Mouse (Mus musculus): Measurements from ENCODE around the gene Gm13762. TPM values are rescaled to one million over a fixed set of nuclear protein-coding genes. Genes with fewer than 3 reads are reported as not detected.
"Not testable (repeated sequence)": the region's sequence is repeated elsewhere in the genome, so short reads cannot be mapped to it uniquely, and the experiment has no call there.

Gm13762 gene
- not detected in 2 replicates for polyA plus RNA-seq (2016; fragmentation: Nextera tagmentation; extraction: Ambion mirVana)

DNA sequence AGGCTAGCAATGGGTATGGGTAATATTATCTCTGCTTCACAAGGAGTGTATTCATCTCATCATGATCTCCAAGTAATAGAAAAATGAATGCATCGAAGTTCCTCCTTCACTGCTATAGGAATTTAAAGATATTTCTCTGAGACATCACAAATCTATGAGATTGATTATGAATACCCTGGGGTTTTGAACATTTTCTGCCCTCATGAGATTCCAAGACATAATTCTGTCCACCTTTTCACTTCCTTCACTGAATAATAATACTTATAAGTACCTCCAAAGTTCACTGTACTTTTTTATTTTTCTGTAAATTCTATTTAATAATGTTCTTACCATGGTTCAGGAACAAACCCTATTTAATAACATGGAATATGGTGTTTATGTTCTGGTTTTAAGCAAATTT, at the start of gene Gm13762:
Gene Gm13762, minus strand, starts transcription at position 101 of the 400 bp plus-strand sequence.
- Histone ChIP-seq H3K36me3 (no peaks in the 10 kb centered on the region), H3K4me1 (replicated peaks) (no peaks in the 10 kb centered on the region), H3K9me3 (no peaks in the 10 kb centered on the region), H3K4me2 (no peak within 1 kb of the TSS), H3K9ac (replicated peaks) (no peak within 1 kb of the TSS), H3K27me3 (no peaks in the 10 kb centered on the region), H3K27ac (no peak within 1 kb of the TSS), H3K4me3 (replicated peaks) (no peak within 1 kb of the TSS)
- WGBS: 74% methylated on average over 1 of the region's 1 CpGs
- ATAC-seq (ENCODE audit: insufficient number of reproducible peaks, insufficient read depth, low FRiP score, low TSS enrichment, low read depth): no peak

DNA sequence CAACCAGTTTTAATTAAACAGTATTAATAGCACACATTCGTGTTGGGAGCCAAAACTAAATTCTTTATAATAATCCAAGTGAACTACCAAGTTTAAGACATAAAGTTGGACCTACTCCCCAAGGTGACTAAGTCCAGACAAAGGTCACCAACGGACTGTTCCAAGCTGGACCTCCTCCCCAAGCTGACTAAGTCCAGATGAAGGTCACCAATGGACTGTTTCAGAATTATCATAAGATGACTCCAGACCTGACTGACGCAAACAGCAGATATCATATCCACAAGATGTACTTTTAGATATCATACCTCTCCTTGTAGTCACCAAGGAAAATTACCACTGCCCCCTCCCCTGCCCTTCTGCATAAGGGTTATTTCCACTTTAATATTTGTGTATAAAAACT, 41.4 kb upstream of the Gm13762 start:
- H3K27ac ChIP-seq; H3K9me3 ChIP-seq; H3K4me1 ChIP-seq (replicated peaks); ATAC-seq (ENCODE audit: insufficient number of reproducible peaks, insufficient read depth, low FRiP score, low TSS enrichment, low read depth); H3K4me3 ChIP-seq (replicated peaks); H3K27me3 ChIP-seq; H3K4me2 ChIP-seq; H3K36me3 ChIP-seq; H3K9ac ChIP-seq (replicated peaks): not testable (repeated sequence)
- WGBS: 75% methylated on average over 3 of the region's 3 CpGs

DNA sequence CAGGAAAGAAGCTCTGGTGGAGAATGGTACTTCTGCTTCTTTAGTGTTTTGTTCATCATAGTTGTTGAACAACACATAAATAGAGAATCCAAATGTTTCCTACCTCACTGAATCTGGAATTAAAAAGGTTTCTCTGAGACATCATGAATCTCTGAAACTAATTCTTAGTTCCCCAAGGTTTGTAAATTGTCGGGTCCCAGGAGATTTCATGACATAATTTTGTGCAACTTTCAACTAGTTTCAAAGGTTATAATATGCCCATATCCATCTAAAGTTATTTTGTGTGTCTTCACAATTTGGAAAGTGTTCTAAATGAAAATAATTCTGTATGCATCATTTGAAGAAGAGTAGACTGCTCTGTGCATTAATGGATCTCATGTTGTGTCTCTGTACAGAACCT, 38.2 kb upstream of the Gm13762 start, which contains the start of gene Olfr1216:
Gene Olfr1216, minus strand, starts transcription at position 101 of the 400 bp plus-strand sequence.
- H3K27ac ChIP-seq: no peak within 1 kb of the TSS
- no peaks in the 10 kb centered on the region for H3K9me3 ChIP-seq
- 77% methylated on average over 1 of the region's 1 CpGs for WGBS
- no peaks in the 10 kb centered on the region for H3K36me3 ChIP-seq
- no peak within 1 kb of the TSS for H3K4me3 ChIP-seq (replicated peaks)
- no peaks in the 10 kb centered on the region for H3K4me1 ChIP-seq (replicated peaks)
- H3K4me2 ChIP-seq: no peak within 1 kb of the TSS
- ATAC-seq (ENCODE audit: insufficient number of reproducible peaks, insufficient read depth, low FRiP score, low TSS enrichment, low read depth): no peak
- H3K27me3 ChIP-seq: no peaks in the 10 kb centered on the region
- no peak within 1 kb of the TSS for H3K9ac ChIP-seq (replicated peaks)

DNA sequence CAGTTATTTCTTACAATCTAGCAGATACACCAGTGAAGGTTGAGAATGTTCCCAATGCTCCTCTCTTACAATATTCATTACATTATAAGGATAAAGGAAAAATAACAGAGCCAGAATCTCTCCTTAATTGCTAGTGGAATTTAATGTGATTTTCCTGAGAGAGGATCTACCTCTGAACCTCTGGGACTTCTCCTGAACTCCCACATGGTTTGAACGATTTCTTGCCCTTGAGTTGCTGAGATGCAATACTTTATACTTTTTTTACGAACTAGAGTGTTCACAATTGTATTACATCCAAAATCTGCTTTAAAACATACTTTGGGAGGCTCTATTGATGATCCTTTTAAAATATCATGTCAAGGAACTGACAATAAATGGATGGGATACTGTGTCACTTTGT, 26.8 kb upstream of the Gm13762 start, which contains the start of gene Olfr1215:
Gene Olfr1215, minus strand, starts transcription at position 101 of the 400 bp plus-strand sequence.
- 77% methylated on average over 2 of the region's 2 CpGs for WGBS
- ATAC-seq (ENCODE audit: insufficient number of reproducible peaks, insufficient read depth, low FRiP score, low TSS enrichment, low read depth): no peak
- no peaks in the 10 kb centered on the region for H3K36me3 ChIP-seq

DNA sequence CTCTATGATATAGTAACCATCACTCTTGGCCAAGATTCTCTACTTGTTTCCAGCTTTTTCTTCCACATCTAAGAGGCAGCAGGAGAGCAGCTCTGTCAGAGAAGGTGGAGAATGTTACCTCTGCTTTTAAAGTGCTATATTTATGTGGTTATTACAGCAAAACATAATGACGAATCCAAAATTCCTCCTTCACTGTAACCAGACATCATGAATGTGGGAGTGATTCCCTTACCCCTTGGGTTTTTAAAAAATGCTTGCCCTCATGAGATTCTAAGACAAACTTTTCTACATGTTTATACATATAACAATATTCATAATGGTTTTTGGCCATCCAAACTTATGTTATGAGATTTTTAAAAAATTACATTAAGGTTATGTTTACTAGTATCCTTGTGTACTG, 12.5 kb upstream of the Gm13762 start, which contains the start of gene Olfr1214:
Gene Olfr1214, minus strand, starts transcription at position 101 of the 400 bp plus-strand sequence.
- Histone ChIP-seq H3K4me1 (replicated peaks) (no peaks in the 10 kb centered on the region), H3K4me2 (no peak within 1 kb of the TSS), H3K9ac (replicated peaks) (no peak within 1 kb of the TSS), H3K9me3 (no peaks in the 10 kb centered on the region), H3K36me3 (no peaks in the 10 kb centered on the region), H3K27me3 (no peaks in the 10 kb centered on the region), H3K27ac (no peak within 1 kb of the TSS), H3K4me3 (replicated peaks) (no peak within 1 kb of the TSS)
- ATAC-seq (ENCODE audit: insufficient number of reproducible peaks, insufficient read depth, low FRiP score, low TSS enrichment, low read depth): no peak
- WGBS: 82% methylated on average over 1 of the region's 1 CpGs

More for the DNA sequence above, 26.8 kb upstream of the Gm13762 start, which contains the start of gene Olfr1215:
- H3K9ac ChIP-seq (replicated peaks): no peak within 1 kb of the TSS
- H3K27ac ChIP-seq: no peak within 1 kb of the TSS
- no peaks in the 10 kb centered on the region for H3K4me1 ChIP-seq (replicated peaks)
- no peaks in the 10 kb centered on the region for H3K9me3 ChIP-seq
- no peak within 1 kb of the TSS for H3K4me2 ChIP-seq
- H3K4me3 ChIP-seq (replicated peaks): no peak within 1 kb of the TSS
- no peaks in the 10 kb centered on the region for H3K27me3 ChIP-seq

DNA sequence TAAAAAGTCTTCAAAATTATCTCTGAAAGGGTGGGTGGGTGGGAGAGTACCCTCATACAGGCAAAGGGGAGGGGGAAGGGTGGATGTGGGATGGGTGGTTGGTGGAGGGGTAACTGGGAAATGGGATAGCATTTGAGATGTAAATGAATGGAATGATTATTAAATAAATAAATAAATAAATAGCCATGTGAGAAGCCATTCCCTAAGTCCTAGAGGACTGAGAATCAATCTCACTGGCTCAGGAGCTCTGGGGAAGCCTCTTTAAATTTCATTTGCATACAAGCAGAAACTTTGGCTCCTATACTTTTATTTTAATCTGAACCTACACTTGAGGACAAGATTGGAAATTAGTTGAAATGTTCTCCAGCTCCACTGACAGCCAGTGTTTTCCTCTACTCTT, 26.4 kb downstream of the Gm13762 start, which contains the start of gene Olfr1212:
Gene Olfr1212, plus strand, starts transcription at position 301 of the 400 bp plus-strand sequence.
- ATAC-seq (ENCODE audit: insufficient number of reproducible peaks, insufficient read depth, low FRiP score, low TSS enrichment, low read depth): no peak

DNA sequence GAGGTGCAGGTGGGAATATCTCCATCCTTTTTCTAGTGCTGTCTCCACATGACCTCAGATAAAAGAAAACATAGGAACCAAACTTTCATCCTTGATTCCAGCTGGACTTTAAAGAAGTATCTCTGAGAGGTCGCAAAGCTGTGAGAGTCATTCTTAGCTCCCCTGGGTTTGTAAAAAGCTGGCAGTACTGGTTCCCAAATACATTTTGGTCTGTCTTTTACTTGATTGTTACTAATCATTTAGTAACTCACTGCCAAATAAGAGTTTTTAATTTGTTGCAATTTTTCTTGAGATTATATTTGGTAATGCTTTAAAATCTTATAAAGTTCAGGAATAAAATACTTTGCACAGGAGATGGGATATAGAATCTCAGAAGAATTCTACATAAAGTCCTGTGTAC, 42.1 kb downstream of the Gm13762 start, which contains the start of gene Olfr1211:
Gene Olfr1211, minus strand, starts transcription at position 101 of the 400 bp plus-strand sequence.
- H3K4me3 ChIP-seq (replicated peaks): no peak within 1 kb of the TSS
- H3K27ac ChIP-seq: no peak within 1 kb of the TSS
- ATAC-seq (ENCODE audit: insufficient number of reproducible peaks, insufficient read depth, low FRiP score, low TSS enrichment, low read depth): no peak
- H3K9me3 ChIP-seq: no peaks in the 10 kb centered on the region
- no peaks in the 10 kb centered on the region for H3K4me1 ChIP-seq (replicated peaks)
- no peak within 1 kb of the TSS for H3K4me2 ChIP-seq
- no peaks in the 10 kb centered on the region for H3K27me3 ChIP-seq
- H3K9ac ChIP-seq (replicated peaks): no peak within 1 kb of the TSS
- H3K36me3 ChIP-seq: no peaks in the 10 kb centered on the region
- WGBS: 91% methylated on average over 1 of the region's 1 CpGs

More for the DNA sequence above, 26.4 kb downstream of the Gm13762 start, which contains the start of gene Olfr1212:
- H3K27ac ChIP-seq: no peak within 1 kb of the TSS
- no peak within 1 kb of the TSS for H3K9ac ChIP-seq (replicated peaks)
- no peaks in the 10 kb centered on the region for H3K36me3 ChIP-seq
- H3K4me3 ChIP-seq (replicated peaks): no peak within 1 kb of the TSS
- no peak within 1 kb of the TSS for H3K4me2 ChIP-seq
- no peaks in the 10 kb centered on the region for H3K4me1 ChIP-seq (replicated peaks)
- no peaks in the 10 kb centered on the region for H3K9me3 ChIP-seq
- H3K27me3 ChIP-seq: no peaks in the 10 kb centered on the region

Other genes starting within 250 kb of the Gm13762 start
- gene Olfr1197, start 247.9 kb downstream of the Gm13762 start, polyA plus RNA-seq (2016; fragmentation: Nextera tagmentation; extraction: Ambion mirVana): not detected in 2 replicates
- not detected in 2 replicates for gene Olfr1198, start 228.9 kb downstream of the Gm13762 start, polyA plus RNA-seq (2016; fragmentation: Nextera tagmentation; extraction: Ambion mirVana)
- not detected in 2 replicates for gene Olfr1199, start 219.8 kb downstream of the Gm13762 start, polyA plus RNA-seq (2016; fragmentation: Nextera tagmentation; extraction: Ambion mirVana)
- gene Olfr1200, start 209.8 kb downstream of the Gm13762 start, polyA plus RNA-seq (2016; fragmentation: Nextera tagmentation; extraction: Ambion mirVana): not detected in 2 replicates
- gene Olfr1201, start 187.2 kb downstream of the Gm13762 start, polyA plus RNA-seq (2016; fragmentation: Nextera tagmentation; extraction: Ambion mirVana): not detected in 2 replicates
- 0.05 TPM in 1 of 2 replicates, not detected in the other for gene Olfr1202, start 165.8 kb downstream of the Gm13762 start, polyA plus RNA-seq (2016; fragmentation: Nextera tagmentation; extraction: Ambion mirVana)
- not detected in 2 replicates for gene Olfr1205, start 150.5 kb downstream of the Gm13762 start, polyA plus RNA-seq (2016; fragmentation: Nextera tagmentation; extraction: Ambion mirVana)
- gene Olfr1204, start 131.0 kb downstream of the Gm13762 start, polyA plus RNA-seq (2016; fragmentation: Nextera tagmentation; extraction: Ambion mirVana): not detected in 2 replicates
- gene Olfr1206, start 117.0 kb downstream of the Gm13762 start, polyA plus RNA-seq (2016; fragmentation: Nextera tagmentation; extraction: Ambion mirVana): not detected in 2 replicates
- not detected in 2 replicates for gene Olfr1208, start 78.0 kb downstream of the Gm13762 start, polyA plus RNA-seq (2016; fragmentation: Nextera tagmentation; extraction: Ambion mirVana)
- gene Olfr1209, start 65.1 kb downstream of the Gm13762 start, polyA plus RNA-seq (2016; fragmentation: Nextera tagmentation; extraction: Ambion mirVana): not detected in 2 replicates
- gene Olfr1211, start 42.2 kb downstream of the Gm13762 start, polyA plus RNA-seq (2016; fragmentation: Nextera tagmentation; extraction: Ambion mirVana): not detected in 2 replicates
- gene Olfr1212, start 26.3 kb downstream of the Gm13762 start, polyA plus RNA-seq (2016; fragmentation: Nextera tagmentation; extraction: Ambion mirVana): not detected in 2 replicates
- not detected in 2 replicates for gene Olfr1214, start 12.4 kb upstream of the Gm13762 start, polyA plus RNA-seq (2016; fragmentation: Nextera tagmentation; extraction: Ambion mirVana)
- gene Olfr1215, start 26.7 kb upstream of the Gm13762 start, polyA plus RNA-seq (2016; fragmentation: Nextera tagmentation; extraction: Ambion mirVana): not detected in 2 replicates
- gene Olfr1216, start 38.1 kb upstream of the Gm13762 start, polyA plus RNA-seq (2016; fragmentation: Nextera tagmentation; extraction: Ambion mirVana): not detected in 2 replicates
- not detected in 2 replicates for gene Olfr1217, start 51.8 kb upstream of the Gm13762 start, polyA plus RNA-seq (2016; fragmentation: Nextera tagmentation; extraction: Ambion mirVana)
- gene Olfr1218, start 80.9 kb upstream of the Gm13762 start, polyA plus RNA-seq (2016; fragmentation: Nextera tagmentation; extraction: Ambion mirVana): not detected in 2 replicates
- not detected in 2 replicates for gene Olfr1219, start 103.2 kb upstream of the Gm13762 start, polyA plus RNA-seq (2016; fragmentation: Nextera tagmentation; extraction: Ambion mirVana)
- gene Olfr1220, start 126.6 kb upstream of the Gm13762 start, polyA plus RNA-seq (2016; fragmentation: Nextera tagmentation; extraction: Ambion mirVana): not detected in 2 replicates
- not detected in 2 replicates for gene Olfr1221, start 137.0 kb upstream of the Gm13762 start, polyA plus RNA-seq (2016; fragmentation: Nextera tagmentation; extraction: Ambion mirVana)
- not detected in 2 replicates for gene Olfr1222, start 152.8 kb upstream of the Gm13762 start, polyA plus RNA-seq (2016; fragmentation: Nextera tagmentation; extraction: Ambion mirVana)
- gene Olfr1223, start 171.3 kb upstream of the Gm13762 start, polyA plus RNA-seq (2016; fragmentation: Nextera tagmentation; extraction: Ambion mirVana): not detected in 2 replicates
- not detected in 2 replicates for gene Olfr1224-ps1, start 183.8 kb upstream of the Gm13762 start, polyA plus RNA-seq (2016; fragmentation: Nextera tagmentation; extraction: Ambion mirVana)
- gene Olfr1225, start 194.4 kb upstream of the Gm13762 start, polyA plus RNA-seq (2016; fragmentation: Nextera tagmentation; extraction: Ambion mirVana): not detected in 2 replicates
- gene Olfr1226, start 219.8 kb upstream of the Gm13762 start, polyA plus RNA-seq (2016; fragmentation: Nextera tagmentation; extraction: Ambion mirVana): not detected in 2 replicates